Mouse (Mus musculus): ENCODE results near the gene Mast3. TPM values are rescaled to one million over a fixed set of nuclear protein-coding genes. Genes with fewer than 3 reads are reported as not detected.

Gene Mast3
- total RNA-seq, 2 experiments from 2014 or later, result 468 to 473 TPM

GRCm38 (mm10) chr8:70843214-70843773 is 38.4 kb upstream of the Mast3 start:
- H3K27ac ChIP-seq, result no peak overlapping the region
- H3K4me3 ChIP-seq, result no peak overlapping the region
- TF ChIP-seq CTCF (conservative IDR thresholded peaks at IDR 0.05), result no peak
- no peak for DNase-seq (ENCODE audit: low spot score in 2 of 2)

GRCm38 (mm10) chr8:70842484-70842883 is 37.6 kb upstream of the Mast3 start:
- no peak overlapping the region for H3K4me3 ChIP-seq
- no peak for TF ChIP-seq CTCF (conservative IDR thresholded peaks at IDR 0.05)
- H3K27ac ChIP-seq, result no peak overlapping the region
- DNase-seq (ENCODE audit: low spot score in 2 of 2), result no peak

GRCm38 (mm10) chr8:70841147-70842072 is 36.6 kb upstream of the Mast3 start:
- peak; percentile 83 to 95 for DNase-seq (ENCODE audit: low spot score in 2 of 2)
- TF ChIP-seq CTCF (conservative IDR thresholded peaks at IDR 0.05), result peak; percentile 98
- no peak overlapping the region for H3K27ac ChIP-seq
- H3K4me3 ChIP-seq, result no peak overlapping the region

GRCm38 (mm10) chr8:70840590-70840989 is 35.7 kb upstream of the Mast3 start:
- peak overlapping the region; percentile 85; the same call in 1 of the 2 replicates for H3K27ac ChIP-seq

GRCm38 (mm10) chr8:70839408-70840351 is 34.8 kb upstream of the Mast3 start, which contains the start of gene Arrdc2:
Gene Arrdc2, minus strand, starts transcription at chr8:70839720.
- TF ChIP-seq CTCF (conservative IDR thresholded peaks at IDR 0.05), result 0 out of 2 replicates have a peak, but pooled peaks have one; percentile 11
- Histone ChIP-seq H3K4me3 (peak within 1 kb of the TSS; percentile 56), H3K27ac (peak within 1 kb of the TSS; percentile 97)
- peak; percentile 96 to 99 for DNase-seq (ENCODE audit: low spot score in 2 of 2)

More at GRCm38 (mm10) chr8:70840590-70840989, 35.7 kb upstream of the Mast3 start:
- no peak for DNase-seq (ENCODE audit: low spot score in 2 of 2)
- H3K4me3 ChIP-seq, result no peak overlapping the region
- no peak for TF ChIP-seq CTCF (conservative IDR thresholded peaks at IDR 0.05)

GRCm38 (mm10) chr8:70838654-70839407 is 34.0 kb upstream of the Mast3 start:
- DNase-seq (ENCODE audit: low spot score in 2 of 2), result peak in 1 of 2 experiments; percentile 52
- Histone ChIP-seq H3K27ac (peak overlapping the region; percentile 97), H3K4me3 (peak overlapping the region; percentile 56)
- peak; percentile 35 for TF ChIP-seq CTCF (conservative IDR thresholded peaks at IDR 0.05)

GRCm38 (mm10) chr8:70836666-70837065 is 31.8 kb upstream of the Mast3 start:
- Histone ChIP-seq H3K27ac (peak overlapping the region; percentile 18; the same call in 1 of the 2 replicates), H3K4me3 (no peak overlapping the region)
- no peak for DNase-seq (ENCODE audit: low spot score in 2 of 2)
- no peak for TF ChIP-seq CTCF (conservative IDR thresholded peaks at IDR 0.05)

GRCm38 (mm10) chr8:70834071-70834470 is 29.2 kb upstream of the Mast3 start:
- Histone ChIP-seq H3K4me3 (no peak overlapping the region), H3K27ac (peak overlapping the region; percentile 82)
- DNase-seq (ENCODE audit: low spot score in 2 of 2), result no peak
- no peak for TF ChIP-seq CTCF (conservative IDR thresholded peaks at IDR 0.05)

- H3K27ac ChIP-seq, result peak overlapping the region; percentile 82
- no peak for TF ChIP-seq CTCF (conservative IDR thresholded peaks at IDR 0.05)
- no peak for DNase-seq (ENCODE audit: low spot score in 2 of 2)
- no peak overlapping the region for H3K4me3 ChIP-seq
These were observed 28.7 kb upstream of the Mast3 start for GRCm38 (mm10) chr8:70833520-70833919.

GRCm38 (mm10) chr8:70833018-70833482 is 28.2 kb upstream of the Mast3 start:
- TF ChIP-seq CTCF (conservative IDR thresholded peaks at IDR 0.05), result no peak
- DNase-seq (ENCODE audit: low spot score in 2 of 2), result no peak
- Histone ChIP-seq H3K4me3 (no peak overlapping the region), H3K27ac (peak overlapping the region; percentile 82)

GRCm38 (mm10) chr8:70832371-70832770 is 27.5 kb upstream of the Mast3 start:
- Histone ChIP-seq H3K27ac (peak overlapping the region; percentile 82; the same call in 1 of the 2 replicates), H3K4me3 (no peak overlapping the region)
- no peak for DNase-seq (ENCODE audit: low spot score in 2 of 2)
- TF ChIP-seq CTCF (conservative IDR thresholded peaks at IDR 0.05), result no peak

All from layer of hippocampus, adult 2 months (tissue).